Mouse (Mus musculus): Measurements from ENCODE around the gene Wsb2. TPM values are rescaled to one million over a fixed set of nuclear protein-coding genes. Genes with fewer than 3 reads are reported as not detected.

Gene Wsb2
- total RNA-seq, 1 experiment from 2014 or later, result 19.4 TPM

Other genes with a start within 250 kb of the Wsb2 start
- 93.5 and 95.5 TPM in 2 replicates for gene Suds3, start 241.2 kb upstream of the Wsb2 start, total RNA-seq (2017)
- gene Taok3, start 237.2 kb upstream of the Wsb2 start, total RNA-seq (2017), result 88.0 and 100 TPM in 2 replicates
- 128 and 168 TPM in 2 replicates for gene Pebp1, start 69.7 kb upstream of the Wsb2 start, total RNA-seq (2017)
- 2.7 and 3.0 TPM in 2 replicates for gene Vsig10, start 38.2 kb upstream of the Wsb2 start, total RNA-seq (2017)
- 64.0 and 68.8 TPM in 2 replicates for gene Rfc5, start 31.7 kb downstream of the Wsb2 start, total RNA-seq (2017)
- gene Ksr2, start 56.7 kb downstream of the Wsb2 start, total RNA-seq (2017), result under 0.01 and 0.19 TPM in 2 replicates

Measured in common myeloid progenitor, adult 5-6 weeks (primary cell).